Mouse (Mus musculus): ENCODE results near the gene Vkorc1.

Vkorc1 gene

GRCm38 (mm10) chr7:127876467-127877348 is 18.7 kb downstream of the Vkorc1 start, which contains the start of gene Zfp668:
TSS of gene Zfp668 (minus strand) at chr7:127876828.
- in situ Hi-C loops (cut with MboI, MseI), result no loop called here

- in situ Hi-C loops (cut with MboI, MseI), result no loop called here
Measured at GRCm38 (mm10) chr7:127876041-127876466, 19.4 kb downstream of the Vkorc1 start, which contains the start of gene Zfp646. TSS of gene Zfp646 (plus strand) at chr7:127876221.

DNA sequence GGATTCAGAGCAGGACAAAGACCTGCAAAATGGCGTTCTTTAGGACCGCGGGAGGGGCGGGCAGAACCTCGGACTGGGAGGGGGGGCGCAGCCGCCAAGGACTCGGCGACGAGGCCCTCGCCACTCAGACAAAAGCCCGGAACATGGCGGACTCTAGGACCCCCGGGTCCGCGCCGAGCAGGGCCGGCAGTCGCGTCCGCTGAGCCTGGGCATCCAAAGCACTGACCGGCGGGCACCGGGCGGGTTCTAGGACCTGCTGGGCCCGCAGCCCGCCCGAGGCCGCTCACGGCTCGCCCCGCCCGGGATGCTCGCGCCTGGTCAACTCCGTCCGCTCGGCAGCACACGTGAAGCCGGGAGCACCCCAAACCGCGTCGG is 19.8 kb downstream of the Vkorc1 start:
- in situ Hi-C loops (cut with MboI, MseI), result no loop called here

- in situ Hi-C loops (cut with MboI, MseI), result no loop called here
Measured at GRCm38 (mm10) chr7:127874812-127875626, 20.4 kb downstream of the Vkorc1 start.

DNA sequence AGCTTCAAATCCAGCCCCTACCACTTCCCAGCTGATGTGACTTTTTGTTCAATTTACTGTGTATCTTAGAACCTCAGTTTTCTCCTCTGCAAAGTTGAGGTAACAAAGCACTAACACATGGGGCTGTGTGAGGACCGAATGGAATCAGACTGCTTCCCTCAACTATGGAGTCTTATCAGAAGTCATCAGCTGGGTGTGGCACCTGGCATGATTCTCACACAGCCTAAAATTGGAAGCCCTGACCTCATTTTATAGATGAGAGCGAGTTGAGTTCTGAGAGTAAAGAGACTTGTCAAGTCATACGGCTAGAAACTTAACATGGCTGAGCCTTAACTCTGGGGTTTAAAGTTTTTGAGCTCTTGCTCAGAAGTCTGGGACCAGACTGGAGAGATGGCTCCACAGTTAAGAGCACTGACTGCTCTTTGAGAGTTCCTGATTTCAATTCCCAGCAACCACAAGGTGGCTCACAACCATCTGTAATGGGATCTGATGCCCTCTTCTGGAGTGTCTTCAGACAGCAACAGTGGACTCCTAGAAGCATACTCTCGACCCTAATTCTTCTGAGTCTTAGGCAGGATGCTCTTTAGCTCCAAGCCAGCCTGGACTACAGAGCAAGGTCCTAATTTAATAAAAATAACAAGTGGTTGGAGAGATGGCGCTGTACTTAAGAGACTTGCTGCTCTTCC is 25.1 kb downstream of the Vkorc1 start:
- in situ Hi-C loops (cut with MboI, MseI), result no loop called here

- in situ Hi-C loops (cut with MboI, MseI), result no loop called here
Measured at GRCm38 (mm10) chr7:127869149-127869810, 26.1 kb downstream of the Vkorc1 start.

DNA sequence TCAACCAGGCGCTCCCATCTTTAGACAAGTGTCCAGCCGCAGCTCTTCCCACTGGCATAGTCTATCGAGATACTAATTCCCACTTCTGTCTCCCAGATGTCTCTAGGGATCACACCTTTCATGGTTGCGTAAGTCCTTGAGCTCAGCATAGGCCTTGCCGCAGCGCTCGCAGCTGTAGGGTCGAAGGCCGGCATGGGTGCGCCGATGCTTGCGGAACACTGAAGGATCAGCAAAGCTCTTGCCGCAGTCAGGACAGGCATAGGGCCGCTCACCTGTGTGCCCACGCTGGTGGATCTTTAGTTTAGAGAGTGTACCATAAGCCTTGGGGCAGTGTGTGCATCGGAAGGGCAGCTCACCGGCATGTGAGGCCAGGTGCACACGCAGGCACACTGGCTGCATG is 27.8 kb downstream of the Vkorc1 start:
- in situ Hi-C loops (cut with MboI, MseI), result no loop called here

- in situ Hi-C loops (cut with MboI, MseI), result no loop called here
Measured at GRCm38 (mm10) chr7:127866434-127866833, 29.0 kb downstream of the Vkorc1 start.

- in situ Hi-C loops (cut with MboI, MseI), result no loop called here
Measured at GRCm38 (mm10) chr7:127858258-127858657, 37.2 kb downstream of the Vkorc1 start.

DNA sequence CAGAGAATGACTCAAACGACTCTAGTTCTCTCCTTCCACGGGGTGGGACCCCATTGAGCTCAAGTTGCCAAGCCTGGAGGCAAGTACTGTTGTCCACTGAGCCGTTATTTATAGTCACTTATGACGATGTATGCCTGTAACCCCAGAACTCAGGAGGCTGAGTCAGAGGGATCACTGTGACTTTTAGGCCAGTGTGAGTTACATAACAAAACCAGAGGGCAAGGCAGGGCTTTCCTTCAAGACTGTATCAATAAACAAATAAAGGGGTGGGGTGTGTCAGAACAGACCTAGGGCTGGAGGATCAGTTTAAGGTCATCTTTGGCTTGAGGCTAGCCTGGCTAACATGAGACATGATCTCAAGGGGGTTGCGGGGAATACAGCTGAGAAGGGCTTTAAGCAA is 44.5 kb downstream of the Vkorc1 start:
- in situ Hi-C loops (cut with MboI, MseI), result no loop called here

DNA sequence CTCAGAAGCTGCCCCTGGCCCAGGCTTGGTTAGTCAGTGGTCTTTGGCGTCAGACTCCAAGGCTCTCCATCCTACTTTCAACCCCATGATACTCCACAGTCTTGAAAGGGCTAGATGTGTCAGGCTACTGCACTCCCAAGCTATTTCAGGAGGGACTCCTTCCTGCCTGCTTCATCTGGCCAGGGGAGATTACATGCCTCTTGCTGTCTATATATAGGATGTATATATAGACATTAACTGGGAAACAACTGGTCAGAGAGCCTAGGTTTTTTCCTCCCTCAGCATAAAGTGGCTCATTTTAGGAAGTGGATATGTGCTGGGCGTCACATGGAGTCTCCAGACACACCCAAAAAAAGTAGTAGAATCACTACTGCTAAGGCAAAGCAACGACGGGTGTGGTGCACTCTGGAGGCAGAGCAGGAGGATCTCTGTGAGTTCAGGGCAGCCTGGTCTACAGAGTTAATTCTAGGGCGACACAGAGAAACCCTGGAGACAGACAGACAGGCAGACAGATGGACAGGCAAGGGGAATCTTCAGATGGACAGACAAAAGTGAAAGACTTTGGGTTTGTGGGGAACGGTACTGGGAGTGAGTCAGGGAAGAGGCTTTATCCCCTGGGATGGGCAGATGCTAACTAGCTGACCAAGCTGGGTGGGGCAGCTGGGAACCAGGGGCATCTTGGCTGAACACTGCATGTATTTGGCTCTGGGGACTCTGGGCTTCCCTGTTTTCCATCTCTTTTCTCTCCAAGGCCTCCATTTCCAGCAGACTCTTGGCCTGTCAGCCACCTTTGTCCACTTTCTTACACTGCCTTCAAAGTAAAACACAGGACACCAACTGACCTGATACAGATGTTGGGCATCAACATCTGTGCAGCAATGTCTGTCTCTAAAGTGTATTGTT is 45.2 kb downstream of the Vkorc1 start:
- in situ Hi-C loops (cut with MboI, MseI), result no loop called here

Data from T-helper 17 cell (primary cell).